Mouse (Mus musculus) ES-Bruce4 (cell line): ENCODE results near the gene Dnajc5g. TPM values are rescaled to one million over a fixed set of nuclear protein-coding genes. Genes with fewer than 3 reads are reported as not detected.

Source experiments
- H3K27ac ChIP-seq: 2 replicates; pipeline ENCODE4 v1.5.1; 2012; ENCODE audit warnings: low read length, inconsistent platforms; ENCODE audit not compliant: insufficient read depth
- H3K27me3 ChIP-seq: 2 replicates; pipeline ENCODE4 v1.6.1; 2012; ENCODE audit warnings: mild to moderate bottlenecking, low read length, inconsistent platforms; ENCODE audit not compliant: control insufficient read depth, poor library complexity, insufficient read depth, severe bottlenecking
- H3K36me3 ChIP-seq: 2 replicates; pipeline ENCODE4 v1.6.1; 2012; ENCODE audit warnings: inconsistent platforms, mild to moderate bottlenecking, low read length, moderate library complexity; ENCODE audit not compliant: control insufficient read depth, poor library complexity, insufficient read depth, severe bottlenecking
- H3K4me1 ChIP-seq: one replicate; pipeline ENCODE4 v1.8.1; 2011; ENCODE audit warnings: low read length; ENCODE audit not compliant: control insufficient read depth, insufficient read depth
- H3K4me3 ChIP-seq: 2 replicates; pipeline ENCODE4 v1.5.1; 2011; ENCODE audit warnings: low read depth, mild to moderate bottlenecking, low read length
- H3K9ac ChIP-seq: 2 replicates; pipeline ENCODE4 v1.6.1; 2012; ENCODE audit warnings: low read depth, mild to moderate bottlenecking, inconsistent platforms; ENCODE audit not compliant: poor library complexity, severe bottlenecking
- H3K9me3 ChIP-seq: replicated peaks from 2 replicates; pipeline ENCODE4 v1.6.1; 2012; ENCODE audit warnings: mild to moderate bottlenecking, low read length, inconsistent platforms; ENCODE audit not compliant: control insufficient read depth, poor library complexity, insufficient read depth, severe bottlenecking
- CTCF ChIP-seq: IDR thresholded peaks from one replicate; pipeline ENCODE4 v1.8.1; 2011; ENCODE audit warnings: low read depth, low read length
- EP300 ChIP-seq: IDR thresholded peaks from 2 replicates; pipeline ENCODE4 v1.6.1; 2011; ENCODE audit warnings: low read depth, low read length; ENCODE audit not compliant: insufficient read depth
- POLR2A ChIP-seq: IDR thresholded peaks from one replicate; pipeline ENCODE4 v1.8.1; 2011; ENCODE audit warnings: low read length; ENCODE audit not compliant: insufficient read depth
- polyA plus RNA-seq: library from polyadenylated mRNA; stranded (reverse); fragments of >200 nt; gene quantifications from 2 replicates; pipeline ENCODE4 v1.2.4, GENCODE M21; 2011; ENCODE audit warnings: low read depth; ENCODE audit not compliant: missing spikeins, insufficient read depth, insufficient read length

Dnajc5g gene
- polyA plus RNA-seq, 1 experiment, result not detected

- Histone ChIP-seq H3K36me3 (no peaks in the 10 kb centered on the region), H3K9me3 (no peaks in the 10 kb centered on the region), H3K27me3 (no peaks in the 10 kb centered on the region), H3K4me3 (no peak overlapping the region), H3K27ac (no peak overlapping the region), H3K9ac (no peak overlapping the region), H3K4me1 (no peaks in the 10 kb centered on the region)
- peak; percentile 2 for TF ChIP-seq CTCF
- no peak for TF ChIP-seq EP300
- no peak for TF ChIP-seq POLR2A
Observed at GRCm38 (mm10) chr5:31086606-31087005, 19.5 kb upstream of the Dnajc5g start.

- no peaks in the 10 kb centered on the region for H3K9me3 ChIP-seq
- H3K27me3 ChIP-seq, result peaks cover 1% of the 10 kb centered on the region; the same call in 1 of the 2 replicates
- H3K4me1 ChIP-seq, result no peaks in the 10 kb centered on the region
- H3K9ac ChIP-seq, result no peak overlapping the region
- H3K36me3 ChIP-seq, result no peaks in the 10 kb centered on the region
- TF ChIP-seq POLR2A (no peak), CTCF (no peak), EP300 (no peak)
- no peak overlapping the region for H3K27ac ChIP-seq
- no peak overlapping the region for H3K4me3 ChIP-seq
Observed at GRCm38 (mm10) chr5:31087131-31087530, 19.0 kb upstream of the Dnajc5g start.

GRCm38 (mm10) chr5:31092231-31092975 is 13.7 kb upstream of the Dnajc5g start:
- Histone ChIP-seq H3K9me3 (no peaks in the 10 kb centered on the region), H3K27me3 (peaks cover 10% of the 10 kb centered on the region), H3K9ac (peak overlapping the region; percentile 68), H3K36me3 (no peaks in the 10 kb centered on the region), H3K4me1 (no peaks in the 10 kb centered on the region), H3K4me3 (peak overlapping the region; percentile 89), H3K27ac (no peak overlapping the region)
- no peak for TF ChIP-seq CTCF
- TF ChIP-seq POLR2A, result no peak
- no peak for TF ChIP-seq EP300

- no peak overlapping the region for H3K27ac ChIP-seq
- peak overlapping the region; percentile 68 for H3K9ac ChIP-seq
- no peaks in the 10 kb centered on the region for H3K4me1 ChIP-seq
- peaks cover 10% of the 10 kb centered on the region for H3K27me3 ChIP-seq
- H3K4me3 ChIP-seq, result peak overlapping the region; percentile 89
- no peaks in the 10 kb centered on the region for H3K36me3 ChIP-seq
- H3K9me3 ChIP-seq, result no peaks in the 10 kb centered on the region
- no peak for TF ChIP-seq CTCF
Observed at GRCm38 (mm10) chr5:31093151-31094041, 12.7 kb upstream of the Dnajc5g start.

GRCm38 (mm10) chr5:31094100-31094798 is 11.8 kb upstream of the Dnajc5g start:
- Histone ChIP-seq H3K4me1 (no peaks in the 10 kb centered on the region), H3K27me3 (peaks cover 10% of the 10 kb centered on the region), H3K36me3 (no peaks in the 10 kb centered on the region), H3K4me3 (peak overlapping the region; percentile 51), H3K27ac (no peak overlapping the region), H3K9me3 (no peaks in the 10 kb centered on the region), H3K9ac (0 out of 2 replicates have a peak overlapping the region, but pooled peaks have one; percentile 2)
- TF ChIP-seq CTCF (no peak), EP300 (no peak), POLR2A (no peak)
